Mouse (Mus musculus) left cerebral cortex, postnatal 14 days (tissue): ENCODE measurements around the gene Dusp3. TPM values are rescaled to one million over a fixed set of nuclear protein-coding genes. Genes with fewer than 3 reads are reported as not detected.
"Not testable (repeated sequence)": the region's sequence is repeated elsewhere in the genome, so short reads cannot be mapped to it uniquely, and the experiment has no call there.

Experiments
- DNase-seq, 2 experiments: peaks; one replicate each; pipeline ENCODE4 v3.0.0; 2021 to 2022; ENCODE audit warnings: low spot score in 2 of 2, mixed read lengths in 1 of 2
- intact Hi-C: fragments of 180-260 bp; cut with DNase I; formaldehyde crosslinking; loops from one replicate; pipeline ENCODE4 v1.15.1; 2025
- total RNA-seq, 2 experiments: library from RNA; stranded (reverse); gene quantifications; 2 replicates each; pipeline ENCODE4 v1.2.3; 2021

The Dusp3 gene
- total RNA-seq, 2 experiments from 2014 or later: 191 to 205 TPM

DNA sequence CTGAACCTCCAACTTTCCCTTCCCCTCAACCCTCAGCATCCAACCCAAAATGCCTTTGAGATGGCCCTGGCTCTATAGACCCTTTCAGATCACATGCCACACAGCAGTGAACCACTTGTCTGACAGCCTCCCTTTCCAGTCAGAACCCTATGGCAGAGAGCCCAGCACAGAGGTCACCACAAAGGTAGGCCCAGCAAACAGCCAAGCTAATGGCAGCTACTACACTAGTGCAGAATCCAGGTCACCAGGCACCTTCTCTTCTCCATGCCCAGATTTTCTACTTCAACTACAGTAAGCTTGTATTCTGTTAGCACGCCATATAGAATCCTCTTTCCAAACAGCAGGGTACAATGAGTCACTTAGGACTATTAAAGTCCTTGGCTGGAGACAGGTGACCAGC is 29.3 kb upstream of the Dusp3 start:
- no peak for DNase-seq
- intact Hi-C loops: no loop called here

DNA sequence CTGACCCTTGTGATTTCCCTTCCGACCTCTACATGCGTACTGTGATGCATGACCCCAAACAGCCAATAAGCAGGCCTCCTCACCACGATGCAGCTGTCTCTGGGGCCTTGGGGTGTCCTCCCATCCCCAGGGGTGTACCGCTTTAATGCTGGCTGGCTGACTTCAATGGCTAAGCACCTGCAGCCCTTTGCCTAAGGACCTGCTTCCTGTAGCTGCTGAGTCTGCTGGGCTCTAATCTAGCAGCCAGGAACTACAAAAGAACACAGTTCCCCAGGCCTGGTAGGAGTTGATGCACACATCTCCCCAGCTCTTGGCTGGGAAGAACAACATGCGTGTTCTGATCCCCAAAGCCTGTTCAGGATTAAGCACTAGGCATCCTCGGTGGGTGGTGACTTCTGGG is 28.7 kb upstream of the Dusp3 start:
- DNase-seq: no peak
- intact Hi-C loops: no loop called here

DNA sequence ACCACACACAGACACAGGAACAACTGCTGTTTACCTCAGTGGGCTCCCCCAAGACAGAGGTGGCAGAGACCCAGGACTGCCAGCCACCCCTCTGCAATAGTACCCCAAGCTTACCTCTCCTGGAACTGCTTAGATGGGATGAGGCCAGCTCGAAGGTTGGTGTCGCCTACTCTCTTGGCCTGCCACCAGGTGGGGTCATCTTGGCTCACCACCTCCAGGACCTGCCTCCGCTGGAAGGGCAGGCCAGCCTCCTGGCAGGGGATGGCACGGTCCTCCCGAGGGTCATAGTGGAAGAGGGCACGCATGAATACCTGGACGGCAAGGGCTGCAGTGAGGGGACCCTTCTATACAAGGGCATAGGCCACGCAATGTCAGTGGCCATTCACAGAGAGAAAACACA is 26.4 kb upstream of the Dusp3 start:
- DNase-seq: no peak
- intact Hi-C loops: no loop called here

DNA sequence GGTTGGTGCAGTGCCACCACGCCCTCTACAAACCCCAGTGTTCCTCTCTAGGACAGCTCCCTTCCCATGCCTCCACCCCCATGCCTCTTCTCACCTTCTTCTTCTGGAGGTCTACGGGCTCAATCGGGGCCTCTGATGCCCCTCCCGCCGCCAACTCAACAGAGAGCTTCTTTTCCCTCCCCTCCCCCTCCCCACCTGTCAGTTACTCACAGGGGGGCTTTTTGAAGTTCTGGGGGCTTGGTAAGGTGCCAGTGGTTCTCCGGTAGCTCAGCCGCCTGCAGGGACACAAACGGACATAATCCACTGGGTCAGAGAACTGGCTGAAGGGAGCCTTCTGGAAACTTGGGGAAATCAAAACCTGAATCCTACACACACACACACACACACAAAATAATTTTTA is 24.7 kb upstream of the Dusp3 start:
- no peak for DNase-seq
- intact Hi-C loops: no loop called here

DNA sequence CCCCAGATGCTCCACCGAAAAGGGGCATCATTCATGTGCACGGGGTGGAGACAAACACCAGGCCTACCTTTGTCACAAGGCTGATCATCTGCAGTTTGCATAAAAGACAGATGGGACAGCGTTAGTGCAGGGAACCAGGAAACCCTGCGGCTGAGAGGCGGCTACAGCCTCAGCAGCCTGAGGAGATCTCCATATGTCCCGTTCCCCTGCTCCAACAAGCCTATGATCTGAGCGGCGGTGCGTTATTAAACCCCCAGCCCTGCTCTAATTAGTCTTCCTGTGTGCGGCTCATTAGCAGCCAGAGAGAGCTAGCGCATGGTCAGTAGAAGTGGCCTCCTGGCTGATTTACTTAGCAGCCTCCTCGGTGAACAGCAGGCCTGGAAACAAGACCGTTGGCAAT is 23.3 kb upstream of the Dusp3 start:
- intact Hi-C loops: no loop called here
- no peak for DNase-seq

DNA sequence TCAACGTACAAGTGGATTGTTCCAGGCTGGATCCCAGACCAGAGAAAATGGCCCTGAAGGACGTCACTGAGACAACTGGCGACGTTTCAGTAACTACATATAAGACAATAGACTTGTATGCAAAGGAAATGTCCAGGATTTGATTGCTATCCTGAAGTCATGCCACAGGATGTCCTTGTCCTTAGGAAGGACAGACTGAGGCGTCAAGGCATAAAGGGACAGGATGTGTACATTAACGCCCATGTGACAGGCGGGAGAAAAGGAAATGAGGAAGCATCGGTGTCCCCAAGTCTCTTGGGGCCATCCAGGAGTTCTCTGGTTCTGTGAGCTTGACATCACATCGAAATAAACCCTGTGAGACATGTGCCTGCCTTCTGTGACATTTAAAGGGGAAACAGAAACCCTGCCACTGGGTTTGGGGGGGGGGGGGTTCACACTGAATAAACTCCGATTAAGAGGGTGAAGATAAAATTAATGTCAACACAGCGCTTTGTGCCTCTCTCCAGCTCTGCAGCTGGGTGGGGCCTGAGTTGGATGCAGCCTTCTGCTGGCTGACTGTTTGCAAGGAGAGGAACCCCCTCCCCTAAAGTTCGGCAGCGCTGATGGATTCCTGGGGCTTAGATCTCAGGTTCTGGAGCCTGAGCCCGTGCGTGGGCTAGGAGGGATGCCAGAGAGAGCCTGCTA is 22.3 kb upstream of the Dusp3 start:
- intact Hi-C loops: no loop called here
- DNase-seq: no peak

DNA sequence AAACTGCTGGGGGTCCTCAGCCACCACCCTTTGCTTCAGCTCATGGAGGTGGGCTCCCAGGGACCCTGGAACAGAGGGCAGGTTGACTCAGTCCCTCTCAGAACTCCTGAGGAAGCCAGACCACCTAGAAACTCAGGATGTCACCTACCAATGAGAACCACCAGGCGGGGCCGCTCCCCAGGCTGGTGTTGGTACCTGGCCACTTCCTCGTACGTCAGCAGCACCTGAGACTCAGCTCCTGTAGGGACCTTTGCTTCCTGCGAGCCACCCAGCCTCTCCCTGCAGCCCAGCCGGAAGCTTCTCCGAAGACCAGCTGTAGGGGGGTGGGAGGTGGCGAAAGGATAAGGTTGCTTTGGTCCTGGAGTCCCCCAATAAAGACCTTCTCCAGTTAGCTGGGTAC is 21.6 kb upstream of the Dusp3 start:
- DNase-seq: no peak
- intact Hi-C loops: no loop called here

DNA sequence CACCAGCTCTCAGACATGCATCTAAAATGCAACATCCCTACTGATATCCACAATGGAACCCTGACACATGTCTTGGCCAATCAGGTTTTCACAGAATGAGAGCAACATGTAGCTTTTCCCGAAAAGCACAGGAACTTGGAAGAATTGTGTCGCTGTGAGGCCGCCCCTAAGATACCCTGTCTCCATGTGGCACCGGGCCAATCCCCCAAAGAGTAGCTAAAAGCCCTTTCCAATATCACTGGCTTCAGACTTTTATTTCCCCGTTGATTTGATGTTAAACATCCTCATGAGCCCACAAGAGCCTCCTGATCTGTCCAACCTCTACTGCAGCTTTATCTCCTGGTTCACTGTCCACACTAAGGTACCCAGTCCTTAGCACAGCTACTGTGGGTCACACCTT is 19.9 kb upstream of the Dusp3 start:
- intact Hi-C loops: no loop called here
- no peak for DNase-seq

DNA sequence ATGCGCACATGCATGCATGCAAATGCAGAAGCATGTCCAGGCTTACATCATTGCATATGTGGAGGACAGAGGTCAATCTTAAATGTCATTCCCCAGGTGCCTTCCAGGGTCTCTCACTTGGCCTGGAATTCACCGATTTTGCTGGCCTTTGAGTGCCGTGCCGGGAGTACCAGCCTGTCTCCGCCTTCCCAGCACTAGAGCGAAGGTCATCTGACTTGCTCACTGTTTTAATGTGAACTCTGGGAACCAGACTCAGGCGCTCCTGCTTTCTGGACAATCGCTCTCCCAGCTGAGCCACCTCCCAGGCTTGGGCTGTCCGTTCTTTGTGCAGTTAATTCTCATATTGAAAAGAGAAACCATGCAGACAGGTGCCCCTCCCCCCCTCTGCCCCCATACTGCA is 19.5 kb upstream of the Dusp3 start:
- no peak for DNase-seq

DNA sequence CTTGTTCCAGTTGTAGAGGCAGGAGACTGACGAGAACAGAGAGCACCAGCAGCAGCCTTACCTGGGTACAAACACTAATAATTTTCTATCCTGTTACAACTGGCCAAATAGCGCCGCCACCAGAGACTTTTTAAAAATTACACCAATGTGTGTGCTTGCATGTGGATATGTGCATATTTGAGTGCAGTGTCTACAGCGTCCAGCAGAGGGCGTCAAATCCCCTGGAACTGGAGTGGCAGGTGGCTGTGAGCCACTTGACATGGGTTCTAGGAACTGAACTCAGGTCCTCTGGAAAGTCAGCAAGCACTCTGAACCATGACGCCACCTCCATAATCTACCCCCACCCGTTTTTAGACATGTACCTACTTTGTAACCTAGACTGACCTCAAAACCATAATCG is 17.4 kb upstream of the Dusp3 start:
- intact Hi-C loops: no loop called here

More for the DNA sequence above, 19.5 kb upstream of the Dusp3 start:
- intact Hi-C loops: no loop called here

DNA sequence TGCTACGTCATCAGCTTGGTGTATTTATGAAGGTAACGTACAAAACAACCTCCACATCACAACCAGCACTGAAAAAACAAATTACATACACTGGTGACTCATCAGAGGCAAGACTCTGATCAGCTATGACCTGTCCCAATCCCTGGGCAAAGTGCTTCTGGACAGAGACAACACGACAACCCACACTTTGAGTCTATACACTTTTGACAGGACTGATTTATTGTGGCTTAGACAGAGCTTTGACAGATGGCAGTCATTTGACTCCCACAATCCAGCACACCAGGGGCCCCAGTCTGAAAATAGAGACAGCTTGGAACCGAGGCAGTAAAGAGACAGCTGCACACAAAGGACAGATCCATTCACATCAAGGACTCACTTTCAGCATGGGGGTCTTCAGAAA is 12.7 kb upstream of the Dusp3 start:
- intact Hi-C loops: no loop called here
- no peak for DNase-seq

More for the DNA sequence above, 17.4 kb upstream of the Dusp3 start:
- no peak for DNase-seq

DNA sequence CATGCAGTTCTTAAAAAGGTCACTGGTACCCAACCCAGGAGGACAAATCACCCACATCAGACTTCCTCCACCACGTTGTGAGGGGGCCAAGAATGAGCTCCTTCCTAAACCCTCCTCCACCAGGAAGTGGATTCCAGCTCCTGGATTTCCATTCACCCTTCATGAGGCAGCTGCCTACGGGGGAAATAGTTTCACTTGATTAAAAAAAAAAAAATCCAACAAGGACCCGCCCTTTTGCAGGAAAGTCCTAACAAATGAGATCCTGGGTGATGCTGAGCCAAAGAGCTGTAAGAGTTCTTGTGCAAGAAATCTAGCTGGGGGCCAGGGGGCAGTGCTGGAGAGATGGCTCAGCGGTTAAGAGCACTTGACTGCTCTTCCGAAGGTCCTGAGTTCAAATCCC is 11.4 kb upstream of the Dusp3 start:
- DNase-seq: no peak
- intact Hi-C loops: no loop called here

DNA sequence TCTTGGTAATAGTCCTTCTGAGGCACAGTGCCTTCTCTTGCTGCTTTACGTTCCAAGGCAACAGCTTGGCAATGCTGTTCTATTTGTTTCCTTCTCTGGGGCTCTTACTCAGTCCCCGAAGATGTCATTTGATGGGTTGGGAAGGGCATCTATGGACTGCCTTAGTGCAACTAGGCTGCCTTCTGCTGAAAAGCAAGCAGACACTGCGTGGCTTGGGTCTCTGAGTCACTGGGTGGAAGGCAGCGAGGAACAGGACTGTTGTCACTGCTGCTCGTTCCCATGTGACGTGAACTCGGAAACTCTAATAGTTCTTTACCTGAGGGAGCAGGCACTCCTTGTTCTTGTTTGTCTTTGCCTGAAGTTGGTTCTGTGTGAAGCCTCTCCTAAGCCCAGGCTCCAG is 9.1 kb upstream of the Dusp3 start:
- intact Hi-C loops: no loop called here
- DNase-seq: no peak

DNA sequence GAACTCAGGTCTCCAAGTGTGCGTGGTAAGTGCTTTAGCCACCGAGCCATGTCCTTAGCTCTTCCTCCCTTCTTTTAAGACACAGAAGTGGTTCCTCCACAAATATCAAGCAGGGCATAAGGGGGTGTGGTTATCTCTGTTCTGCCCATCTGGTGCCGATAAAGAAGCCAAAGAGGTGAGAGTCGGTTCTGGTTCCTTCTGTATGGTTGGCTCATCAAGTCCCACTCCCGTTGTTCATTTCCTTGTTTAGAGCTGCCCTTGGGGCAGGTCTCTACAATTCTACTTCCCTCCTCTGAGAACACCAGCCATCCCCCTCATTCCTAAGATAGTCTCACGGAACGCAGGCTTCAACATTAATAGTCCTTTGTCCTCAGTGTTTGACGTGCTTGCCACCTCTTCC is 7.3 kb upstream of the Dusp3 start:
- DNase-seq: no peak
- intact Hi-C loops: no loop called here

DNA sequence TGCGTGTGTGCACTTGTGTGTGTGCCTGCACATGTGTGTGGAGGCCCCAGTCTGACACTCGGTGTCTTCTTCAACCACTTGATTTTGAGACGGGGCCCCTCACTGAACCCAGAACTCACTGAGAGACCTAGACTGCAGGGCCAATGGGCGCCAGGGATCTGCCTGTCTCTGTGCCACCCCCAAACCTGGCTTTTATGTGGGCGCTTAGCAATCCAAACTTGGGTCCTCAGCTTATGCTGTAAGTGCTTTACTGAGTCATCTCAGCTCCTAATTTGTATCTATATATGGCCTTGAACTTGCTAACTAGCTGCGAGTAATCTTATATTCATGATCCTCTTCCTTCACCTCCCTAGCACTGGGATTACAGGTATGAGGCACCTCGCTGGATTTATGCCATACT is 5.6 kb upstream of the Dusp3 start:
- DNase-seq: peak in 1 of 2 experiments; percentile 35
- intact Hi-C loops: no loop called here

DNA sequence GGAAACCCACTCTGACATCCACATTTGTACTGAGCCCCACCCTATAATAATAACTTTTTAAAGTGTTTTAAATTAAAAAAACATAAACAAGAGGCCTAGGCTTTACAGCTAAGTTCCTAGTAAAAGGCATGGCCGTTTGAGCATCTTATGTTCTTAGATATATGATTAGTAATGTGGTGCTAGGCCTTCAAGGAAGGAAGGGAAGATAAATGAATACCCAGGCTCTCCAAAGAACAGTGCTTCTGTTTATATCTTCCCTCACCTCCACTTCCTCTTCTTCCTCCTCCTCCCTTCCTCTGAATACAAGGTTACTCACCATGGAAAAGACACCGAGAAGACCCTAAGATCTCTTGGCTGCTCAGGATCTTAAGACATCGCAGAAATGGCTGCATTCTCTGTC is 5.0 kb upstream of the Dusp3 start:
- DNase-seq: no peak
- intact Hi-C loops: no loop called here

DNA sequence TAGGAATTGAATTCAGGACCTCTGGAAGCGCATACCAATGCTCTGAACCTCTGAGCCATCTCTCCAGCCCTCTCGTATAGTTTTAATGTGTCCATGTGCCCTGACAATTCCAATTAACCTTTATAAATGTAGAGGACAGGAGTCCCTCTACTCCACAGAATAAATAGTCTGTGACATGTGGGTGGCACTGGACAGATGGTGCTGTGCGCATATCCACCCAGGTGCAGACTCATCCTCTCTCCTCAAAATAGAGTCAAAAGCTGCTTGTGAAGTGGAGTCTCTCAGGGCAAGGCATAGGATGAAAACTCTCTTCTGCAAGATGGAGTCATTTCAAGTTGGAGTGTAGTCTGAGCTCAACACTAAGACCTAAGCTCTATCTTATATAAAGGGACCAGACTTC is 3.4 kb upstream of the Dusp3 start:
- DNase-seq: peak in 1 of 2 experiments; percentile 34
- intact Hi-C loops: no loop called here

DNA sequence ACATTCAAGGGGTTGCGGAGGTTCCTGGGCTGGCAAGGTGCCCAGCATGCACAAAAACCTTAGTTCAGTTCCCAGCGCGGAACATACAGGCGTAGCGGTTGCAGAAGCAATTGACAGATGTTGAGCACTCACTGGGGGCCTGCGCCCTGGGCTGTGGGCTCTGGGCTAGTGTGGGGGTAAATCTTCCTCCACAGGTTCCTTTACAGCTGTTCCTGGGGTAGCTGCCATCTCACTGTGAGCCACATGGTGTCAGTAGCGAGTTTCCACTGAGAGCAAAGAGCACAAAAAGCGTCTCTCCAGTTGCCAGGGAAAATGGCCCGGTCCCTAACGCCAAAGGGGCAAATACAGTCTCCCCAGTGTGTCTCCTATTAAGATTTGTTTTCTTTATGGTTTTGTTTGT is 823 bp downstream of the Dusp3 start:
- intact Hi-C loops: loop anchor here (2.0 kb wide), 3 partner anchors 53 to 153 kb away; partner anchors contain the start of gene Mpp2
- DNase-seq: peak; percentile 89 to 90

DNA sequence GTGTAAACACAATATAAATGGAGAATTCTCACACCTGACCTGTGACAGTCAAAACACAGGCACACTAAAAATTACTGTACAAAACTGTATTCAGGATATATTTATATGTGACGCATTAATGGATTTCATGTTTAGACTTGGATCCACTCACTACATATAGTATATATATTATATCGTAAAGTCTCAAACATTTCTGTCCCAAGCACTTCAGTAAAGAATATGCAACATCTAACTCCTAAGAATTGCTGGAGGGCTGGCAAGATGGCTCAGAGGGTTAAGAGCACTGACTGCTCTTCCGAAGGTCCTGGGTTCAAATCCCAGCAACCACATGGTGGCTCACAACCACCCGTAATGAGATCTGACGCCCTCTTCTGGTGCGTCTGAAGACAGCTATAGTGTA is 1.4 kb downstream of the Dusp3 start:
- intact Hi-C loops: loop anchor here (2.0 kb wide), 1 partner anchor 53 kb away; no protein-coding TSS in a partner anchor
- DNase-seq: not testable (repeated sequence)

DNA sequence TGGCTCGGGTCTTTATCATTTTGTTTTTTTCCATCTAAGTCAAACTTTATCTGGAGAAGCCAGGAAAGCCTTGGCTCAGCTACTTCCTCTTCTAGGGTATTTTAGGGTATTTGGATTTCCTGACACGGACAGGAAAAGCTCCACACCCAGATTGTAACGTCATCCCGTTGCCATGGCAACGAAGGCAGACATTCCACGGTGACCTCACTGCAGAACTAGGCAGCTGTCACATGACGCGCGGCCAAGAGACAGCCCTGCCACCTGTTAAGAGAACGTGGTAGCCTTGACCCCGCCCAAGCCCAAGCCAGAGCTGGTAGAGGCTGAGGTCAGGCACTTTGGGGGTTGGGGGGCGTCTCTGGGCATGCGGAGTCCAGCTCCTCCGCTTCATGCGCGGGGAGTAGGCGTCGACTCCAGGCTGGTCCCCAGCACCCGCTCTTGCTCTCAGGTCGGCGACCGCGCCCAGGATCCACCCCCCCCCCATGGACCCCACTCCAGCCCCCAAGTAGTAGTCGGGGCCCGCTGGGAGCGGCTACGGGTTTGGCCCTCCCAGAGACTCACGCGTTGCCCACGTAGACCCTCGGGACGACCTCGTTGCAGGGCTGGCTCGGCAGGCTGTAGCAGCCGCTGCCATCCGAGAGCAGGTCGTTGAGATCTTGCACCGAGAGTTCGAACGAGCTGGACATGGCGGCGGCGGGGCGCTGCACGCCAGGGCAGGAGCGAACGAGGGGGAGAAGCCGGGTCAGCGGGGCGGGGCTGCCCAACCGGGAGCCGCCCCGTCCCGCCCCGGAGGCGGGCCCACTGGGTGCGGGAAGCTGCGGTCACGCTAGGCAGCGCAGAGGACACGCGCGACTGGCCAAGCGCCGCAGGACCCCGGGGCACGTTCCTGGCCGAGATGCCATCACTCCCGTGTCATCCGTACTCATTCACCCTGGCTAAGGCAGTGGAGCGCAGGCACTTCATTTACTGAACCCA is 2.5 kb downstream of the Dusp3 start, which contains the start of gene Cfap97d1:
Gene Cfap97d1 (plus strand): TSS at position 226 of the 972 bp plus-strand sequence.
- DNase-seq: peak; percentile 97
- intact Hi-C loops: loop anchor here (2.0 kb wide), 1 partner anchor 54 kb away; no protein-coding TSS in a partner anchor
